Mouse (Mus musculus) testis, adult 2 months (tissue): ENCODE data around the gene Myl6. TPM values are rescaled to one million over a fixed set of nuclear protein-coding genes. Genes with fewer than 3 reads are reported as not detected.
A peak's percentile ranks its signal among the peaks of the same experiment; 100 is the strongest.
"Not testable (repeated sequence)": the region's sequence is repeated elsewhere in the genome, so short reads cannot be mapped to it uniquely, and the experiment has no call there.

Experiments used
- H3K27ac ChIP-seq: fragments of 200-500 bp; 2 replicates; pipeline ENCODE4 v1.5.1; 2012; ENCODE audit warnings: low read depth, low read length; ENCODE audit not compliant: control insufficient read depth, insufficient read depth
- H3K27me3 ChIP-seq: fragments of 200-500 bp; 2 replicates; pipeline ENCODE4 v1.6.1; 2012; ENCODE audit warnings: mild to moderate bottlenecking, low read length, moderate library complexity; ENCODE audit not compliant: control insufficient read depth, insufficient read depth
- H3K36me3 ChIP-seq: fragments of 200-500 bp; 2 replicates; pipeline ENCODE4 v1.6.1; 2012; ENCODE audit warnings: mild to moderate bottlenecking, low read length; ENCODE audit not compliant: control insufficient read depth, insufficient read depth
- H3K4me1 ChIP-seq: fragments of 200-500 bp; 2 replicates; pipeline ENCODE4 v1.6.1; 2012; ENCODE audit warnings: low read length; ENCODE audit not compliant: control insufficient read depth, insufficient read depth
- H3K4me3 ChIP-seq: fragments of 200-500 bp; 2 replicates; pipeline ENCODE4 v1.5.1; 2012; ENCODE audit warnings: low read depth, mild to moderate bottlenecking, low read length, moderate library complexity, mixed read lengths; ENCODE audit not compliant: control insufficient read depth
- CTCF ChIP-seq: fragments of 200-500 bp; IDR thresholded peaks from 2 replicates; pipeline ENCODE4 v1.5.1; 2012; ENCODE audit warnings: low read depth, mild to moderate bottlenecking, inconsistent platforms, low read length, moderate library complexity; ENCODE audit not compliant: control insufficient read depth, insufficient read depth, insufficient replicate concordance
- POLR2A ChIP-seq: fragments of 200-500 bp; IDR thresholded peaks from 2 replicates; pipeline ENCODE4 v1.6.1; 2012; ENCODE audit warnings: low read depth, mild to moderate bottlenecking, inconsistent platforms, low read length, moderate library complexity; ENCODE audit not compliant: control insufficient read depth
- polyA plus RNA-seq: library from polyadenylated mRNA; depleted of rRNA; stranded (reverse); fragments of >200 nt; gene quantifications from 2 replicates; pipeline ENCODE4 v1.2.3, GENCODE M21; 2012

The Myl6 gene
- polyA plus RNA-seq, 1 experiment = 191 TPM

GRCm38 (mm10) chr10:128492633-128493311 lies 1.2 kb downstream of the Myl6 start:
- peak overlapping the region; percentile 79 for H3K27ac ChIP-seq
- H3K27me3 ChIP-seq = no peaks in the 10 kb centered on the region
- H3K4me3 ChIP-seq = peak overlapping the region; percentile 94
- H3K36me3 ChIP-seq = no peaks in the 10 kb centered on the region; the same call in 1 of the 2 replicates
- H3K4me1 ChIP-seq = peaks cover 23% of the 10 kb centered on the region
- TF ChIP-seq CTCF = no peak
- TF ChIP-seq POLR2A = no peak

GRCm38 (mm10) chr10:128492051-128492450 lies 1.9 kb downstream of the Myl6 start:
- not testable (repeated sequence) for H3K36me3 ChIP-seq, H3K27me3 ChIP-seq
- Histone ChIP-seq H3K4me1 (peaks cover 23% of the 10 kb centered on the region), H3K4me3 (peak overlapping the region; percentile 94), H3K27ac (peak overlapping the region; percentile 10; the same call in 1 of the 2 replicates)

- peaks cover 19% of the 10 kb centered on the region for H3K4me1 ChIP-seq
- no peaks in the 10 kb centered on the region; the same call in 1 of the 2 replicates for H3K36me3 ChIP-seq
- H3K27ac ChIP-seq = no peak overlapping the region
- no peak overlapping the region; the same call in 1 of the 2 replicates for H3K4me3 ChIP-seq
- H3K27me3 ChIP-seq = no peaks in the 10 kb centered on the region
- TF ChIP-seq POLR2A = no peak
- no peak for TF ChIP-seq CTCF
These were observed 2.5 kb downstream of the Myl6 start for GRCm38 (mm10) chr10:128491495-128491894.

- Histone ChIP-seq H3K36me3 (no peaks in the 10 kb centered on the region; the same call in 1 of the 2 replicates), H3K27ac (no peak overlapping the region), H3K27me3 (no peaks in the 10 kb centered on the region), H3K4me1 (peaks cover 16% of the 10 kb centered on the region), H3K4me3 (no peak overlapping the region)
- no peak for TF ChIP-seq CTCF
- TF ChIP-seq POLR2A = no peak
These were observed 3.0 kb downstream of the Myl6 start for GRCm38 (mm10) chr10:128490912-128491311.

- 0 out of 2 replicates have a peak overlapping the region, but pooled peaks have one; percentile 22 for H3K27ac ChIP-seq
- peaks cover 2% of the 10 kb centered on the region for H3K36me3 ChIP-seq
- no peaks in the 10 kb centered on the region for H3K27me3 ChIP-seq
- TF ChIP-seq POLR2A = no peak
- H3K4me3 ChIP-seq = no peak overlapping the region
- H3K4me1 ChIP-seq = peaks cover 16% of the 10 kb centered on the region
These were observed 3.7 kb downstream of the Myl6 start for GRCm38 (mm10) chr10:128490232-128490631.

GRCm38 (mm10) chr10:128489785-128490184 lies 4.2 kb downstream of the Myl6 start:
- H3K27me3 ChIP-seq = no peaks in the 10 kb centered on the region
- TF ChIP-seq CTCF (no peak), POLR2A (no peak)
- H3K27ac ChIP-seq = no peak overlapping the region
- H3K4me1 ChIP-seq = peaks cover 13% of the 10 kb centered on the region
- H3K36me3 ChIP-seq = peaks cover 2% of the 10 kb centered on the region
- H3K4me3 ChIP-seq = no peak overlapping the region

GRCm38 (mm10) chr10:128489380-128489779 lies 4.6 kb downstream of the Myl6 start:
- H3K36me3 ChIP-seq = peaks cover 2% of the 10 kb centered on the region
- H3K4me1 ChIP-seq = peaks cover 9% of the 10 kb centered on the region
- H3K27me3 ChIP-seq = no peaks in the 10 kb centered on the region
- TF ChIP-seq POLR2A (no peak), CTCF (no peak)
- no peak overlapping the region for H3K27ac ChIP-seq
- no peak overlapping the region for H3K4me3 ChIP-seq

GRCm38 (mm10) chr10:128488776-128489175 lies 5.2 kb downstream of the Myl6 start:
- H3K27ac ChIP-seq = no peak overlapping the region
- H3K4me3 ChIP-seq = no peak overlapping the region
- peaks cover 8% of the 10 kb centered on the region for H3K4me1 ChIP-seq
- H3K36me3 ChIP-seq = peaks cover 2% of the 10 kb centered on the region
- TF ChIP-seq POLR2A = no peak
- no peak for TF ChIP-seq CTCF
- H3K27me3 ChIP-seq = no peaks in the 10 kb centered on the region
